Mouse (Mus musculus) yolk sac, embryonic 10.5 days (tissue): ENCODE measurements around the gene Nolc1.
"Not testable (repeated sequence)": the region's sequence is repeated elsewhere in the genome, so short reads cannot be mapped to it uniquely, and the experiment has no call there.

ENCODE experiments used
- DNase-seq: peaks from one replicate; pipeline ENCODE4 v3.0.0-alpha.2; 2017; ENCODE audit warnings: low spot score

The Nolc1 gene

DNA sequence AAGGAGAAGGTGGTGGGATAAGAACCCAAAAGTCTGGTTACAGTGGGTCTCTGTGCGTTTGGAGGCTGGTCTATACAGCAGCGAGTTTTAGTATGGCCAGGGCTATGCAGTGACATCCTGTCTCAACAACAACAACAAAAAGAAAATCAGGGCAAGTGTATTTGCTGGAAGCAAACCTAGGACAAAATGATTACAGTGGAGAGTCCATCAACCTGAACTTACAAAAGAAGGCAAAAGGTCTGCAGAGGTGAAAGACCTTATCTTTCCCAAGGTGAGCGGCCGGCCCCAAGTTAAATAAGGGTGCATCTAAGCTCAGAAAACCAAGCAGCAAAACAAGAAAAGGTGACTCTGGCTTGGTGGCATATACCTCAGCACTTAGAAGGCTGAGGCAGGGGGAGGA is 16.0 kb downstream of the Nolc1 start:
- DNase-seq = no peak

DNA sequence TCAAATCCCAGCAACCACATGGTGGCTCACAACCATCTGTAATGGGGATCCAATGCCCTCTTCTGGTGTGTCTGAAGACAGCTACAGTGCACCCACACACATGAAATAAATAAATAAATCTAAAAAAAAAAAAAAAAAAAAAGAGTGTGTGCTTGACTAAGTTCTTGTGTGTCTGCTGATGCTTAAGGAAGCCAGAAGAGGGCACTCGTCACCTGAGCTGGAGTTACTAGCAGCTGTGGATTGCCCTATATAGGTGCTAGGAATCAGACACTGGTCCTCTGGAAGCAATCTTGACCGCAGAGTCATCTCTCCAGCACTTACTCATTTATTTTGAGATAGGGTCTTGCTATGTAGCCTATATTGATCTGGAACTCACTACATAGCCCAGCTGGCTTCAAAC is 18.5 kb downstream of the Nolc1 start:
- no peak for DNase-seq

DNA sequence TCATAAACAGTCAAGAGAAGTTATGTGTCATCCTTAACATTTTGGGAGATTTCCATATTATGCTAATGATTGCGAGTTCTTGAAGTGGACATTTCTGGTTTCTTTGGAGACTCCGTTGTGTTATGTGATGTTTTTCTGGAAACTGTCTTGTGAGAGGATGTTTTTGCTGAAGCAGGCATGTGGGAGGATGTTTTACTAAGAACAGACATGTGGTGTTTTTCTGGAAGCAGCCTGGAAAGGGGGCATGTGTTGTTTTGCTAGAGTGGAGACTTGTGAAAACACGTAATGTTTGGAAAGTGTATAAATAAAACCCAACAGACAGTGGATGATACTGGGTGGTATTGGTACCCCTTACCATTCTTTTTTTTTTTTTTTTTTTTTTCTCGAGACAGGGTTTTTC is 19.6 kb downstream of the Nolc1 start:
- DNase-seq = no peak

DNA sequence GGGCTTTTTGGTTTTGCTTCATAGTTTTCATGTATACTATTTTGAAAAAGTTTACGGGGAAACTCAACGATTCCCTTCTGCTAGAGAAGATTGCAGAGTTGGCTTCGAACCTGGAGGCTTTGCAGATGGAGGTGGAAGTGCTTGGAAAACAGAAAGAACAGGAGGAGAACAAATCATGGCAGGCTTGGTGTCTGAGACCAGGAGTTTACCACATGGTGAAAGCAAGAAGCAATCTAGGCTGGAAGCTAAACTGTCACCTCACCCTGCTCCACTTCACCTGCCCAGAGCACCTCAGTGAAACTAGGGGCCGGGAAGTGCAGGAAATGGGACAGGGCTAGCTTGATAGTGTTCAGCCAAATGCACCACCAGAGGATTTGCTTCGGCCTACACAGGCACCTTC is 20.7 kb downstream of the Nolc1 start:
- DNase-seq = no peak

DNA sequence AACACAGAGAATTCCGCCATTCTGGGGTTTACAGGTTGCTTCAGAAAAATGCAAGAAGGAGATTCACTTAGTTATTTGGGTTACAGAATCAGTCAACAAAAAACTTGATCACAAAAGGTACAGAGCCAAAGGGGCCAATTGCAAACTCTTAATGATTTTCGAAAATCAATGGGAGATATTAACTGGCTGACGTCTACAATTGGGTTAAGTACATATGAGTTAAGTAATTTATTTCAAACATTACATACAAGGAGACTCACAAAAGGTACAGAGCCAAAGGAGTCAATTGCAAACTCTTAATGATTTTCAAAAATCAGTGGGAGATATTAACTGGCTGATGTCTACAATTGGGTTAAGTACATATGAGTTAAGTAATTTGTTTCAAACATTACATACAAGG is 23.9 kb downstream of the Nolc1 start:
- no peak for DNase-seq

DNA sequence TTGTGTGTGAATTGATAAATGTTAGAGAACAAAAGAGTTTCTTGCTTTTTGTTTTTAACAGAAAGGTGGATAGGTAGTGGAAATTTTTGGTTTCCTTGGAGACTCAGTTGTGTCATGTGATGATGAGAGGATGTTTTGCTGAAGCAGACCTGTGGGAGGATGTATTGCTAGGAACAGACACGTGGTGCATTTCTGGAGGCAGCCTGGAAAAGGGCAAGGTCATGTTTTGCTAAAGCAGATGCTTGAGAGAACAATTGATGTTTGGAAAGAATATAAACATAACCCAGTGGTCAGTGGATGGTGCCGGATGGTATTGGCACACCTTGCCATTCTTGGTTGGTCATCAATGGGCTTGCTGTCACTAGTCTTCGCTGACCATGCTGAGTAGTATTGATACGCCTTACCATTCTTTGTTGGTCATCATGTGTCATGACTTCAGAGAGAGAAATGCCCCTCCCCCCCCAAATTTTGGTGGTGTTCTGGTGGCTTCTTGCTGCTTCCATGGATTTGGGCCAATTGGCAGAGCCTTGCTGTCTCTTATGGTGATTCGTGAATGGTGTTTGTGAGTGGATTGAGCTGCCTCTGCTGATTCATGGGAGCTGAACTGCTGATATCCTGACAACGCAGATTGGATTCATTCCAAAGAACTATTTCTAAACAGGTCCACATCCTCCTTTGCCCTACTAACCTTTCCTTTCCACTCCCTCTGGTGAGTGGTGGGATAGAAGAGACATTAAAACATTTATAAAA is 27.9 kb downstream of the Nolc1 start:
- no peak for DNase-seq

DNA sequence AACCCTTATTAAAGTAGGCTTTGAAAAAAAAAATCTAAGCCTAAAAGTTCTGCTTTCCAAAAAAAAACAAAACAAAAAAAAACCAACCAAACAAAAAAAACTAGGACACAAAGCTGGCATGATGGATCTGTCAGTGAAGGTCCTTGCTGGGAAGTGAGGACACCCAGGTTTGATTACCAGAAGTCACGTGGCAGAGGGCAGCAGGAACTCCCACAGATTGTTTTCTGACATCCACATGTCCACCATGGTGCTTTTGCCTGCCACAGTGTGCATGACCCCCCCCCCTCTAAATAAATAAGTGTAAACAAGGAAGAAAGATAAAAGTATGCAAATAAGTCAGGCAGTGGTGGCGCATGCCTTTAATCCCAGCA is 28.5 kb downstream of the Nolc1 start:
- no peak for DNase-seq

DNA sequence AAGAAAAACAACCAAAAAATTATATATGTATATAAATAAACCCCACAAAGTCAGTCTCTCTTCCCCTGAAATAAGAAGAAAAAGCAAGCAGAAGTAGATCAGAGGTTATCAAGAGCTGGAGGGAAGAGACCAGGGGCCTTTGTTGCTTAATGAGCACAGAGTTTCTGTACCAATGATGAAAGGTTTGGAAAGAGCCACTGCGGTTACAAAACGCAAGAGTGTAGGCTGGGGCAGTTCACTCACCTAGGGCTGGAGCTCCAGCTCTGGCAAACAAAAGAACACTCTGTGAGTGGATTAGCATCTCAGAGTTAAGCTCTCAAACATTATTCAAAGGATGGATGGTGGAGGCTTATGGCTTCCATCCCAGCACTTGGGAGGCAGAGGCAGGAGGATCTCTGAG is 34.6 kb downstream of the Nolc1 start:
- no peak for DNase-seq

DNA sequence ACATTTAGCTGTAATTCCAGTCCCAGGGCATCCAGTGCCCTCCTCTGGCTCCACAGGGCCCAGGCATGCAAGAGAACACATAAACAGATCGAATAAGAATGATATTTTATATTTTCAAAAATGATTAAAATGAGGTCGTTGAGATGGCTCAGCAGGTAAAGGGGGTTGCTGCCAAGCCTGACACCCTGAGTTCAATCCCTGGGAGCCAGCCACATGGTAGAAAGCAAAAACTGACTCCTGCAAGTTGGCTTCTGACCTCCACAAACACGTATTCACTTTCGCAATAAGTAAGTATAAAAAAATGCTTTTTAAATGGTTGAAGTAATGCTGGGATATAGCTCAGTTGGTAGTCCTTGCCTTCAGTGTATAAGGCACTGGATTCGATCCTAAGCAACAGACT is 35.1 kb downstream of the Nolc1 start:
- DNase-seq = no peak

DNA sequence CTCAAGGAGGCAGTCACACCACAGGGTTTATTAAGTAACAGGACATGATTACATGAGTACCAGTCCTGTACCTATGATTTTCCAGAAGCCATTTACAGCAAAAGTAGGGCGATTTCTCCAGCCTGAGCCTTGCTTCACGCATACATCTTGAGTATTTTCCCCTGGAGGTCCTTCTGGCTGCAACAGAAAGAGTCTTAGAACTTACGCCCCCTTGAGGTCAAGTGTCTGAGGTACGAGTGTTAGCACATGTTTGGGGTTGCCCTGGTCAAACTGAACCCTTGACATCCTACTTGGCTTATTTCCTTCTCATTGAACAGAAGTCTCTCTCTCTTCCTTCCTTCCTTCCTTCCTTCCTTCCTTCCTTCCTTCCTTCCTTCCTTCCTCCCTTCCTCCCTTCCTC is 39.0 kb downstream of the Nolc1 start:
- DNase-seq = no peak

DNA sequence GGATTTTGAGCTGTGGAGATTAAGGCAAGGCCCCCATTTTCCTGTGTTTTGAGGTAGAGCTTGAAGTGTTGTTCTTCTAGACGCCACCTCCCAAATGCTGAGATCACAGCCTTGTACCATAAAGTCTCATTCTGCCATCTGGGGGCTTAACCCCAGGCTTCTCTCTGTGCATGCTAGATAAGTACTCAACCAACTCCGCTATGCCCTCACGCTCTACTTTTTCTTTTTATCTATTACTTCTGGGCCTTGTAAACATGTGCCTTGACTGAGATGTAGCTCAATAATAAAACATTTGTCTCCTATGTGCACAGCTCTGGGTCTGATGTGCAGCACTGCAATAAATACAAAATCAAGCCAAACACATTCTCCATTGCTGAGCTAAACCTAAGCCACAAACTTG is 43.8 kb downstream of the Nolc1 start:
- DNase-seq = no peak

DNA sequence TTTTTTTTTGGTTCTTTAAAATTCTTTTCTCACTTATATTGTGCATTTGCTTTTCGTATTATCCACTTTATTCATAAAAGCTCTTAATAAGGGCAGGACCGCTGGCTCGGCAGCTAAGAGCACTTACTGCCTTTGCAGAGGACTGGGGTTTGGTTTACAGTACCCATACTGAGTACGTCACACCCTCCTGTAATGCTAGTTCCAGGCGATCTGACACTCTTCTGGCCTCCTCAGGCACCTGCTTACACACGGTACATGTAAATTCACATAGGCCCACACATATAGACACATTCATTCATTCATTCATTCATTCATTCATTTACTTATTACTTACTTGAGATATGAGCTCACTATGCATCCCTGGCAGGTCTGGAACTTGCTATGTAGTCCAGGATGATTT is 45.2 kb downstream of the Nolc1 start:
- no peak for DNase-seq

DNA sequence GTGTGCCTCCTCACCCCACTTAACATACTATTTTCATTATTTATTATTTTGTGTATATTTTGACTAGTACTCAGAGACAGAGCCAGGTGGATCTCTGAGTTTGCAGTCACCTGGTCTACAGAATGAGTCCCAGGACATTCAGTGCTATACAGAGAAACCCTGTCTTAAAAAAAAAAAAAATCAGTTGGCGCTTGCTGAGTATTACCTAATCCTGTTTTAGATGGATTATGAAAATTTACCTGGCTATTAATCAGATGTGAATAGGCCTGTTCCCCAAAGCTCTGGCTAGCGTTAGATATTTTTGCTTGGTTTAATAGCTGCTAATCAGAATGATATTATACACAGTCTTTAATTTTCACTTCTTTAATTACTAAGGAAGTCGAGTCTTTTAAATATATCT is 48.2 kb downstream of the Nolc1 start:
- DNase-seq = no peak

DNA sequence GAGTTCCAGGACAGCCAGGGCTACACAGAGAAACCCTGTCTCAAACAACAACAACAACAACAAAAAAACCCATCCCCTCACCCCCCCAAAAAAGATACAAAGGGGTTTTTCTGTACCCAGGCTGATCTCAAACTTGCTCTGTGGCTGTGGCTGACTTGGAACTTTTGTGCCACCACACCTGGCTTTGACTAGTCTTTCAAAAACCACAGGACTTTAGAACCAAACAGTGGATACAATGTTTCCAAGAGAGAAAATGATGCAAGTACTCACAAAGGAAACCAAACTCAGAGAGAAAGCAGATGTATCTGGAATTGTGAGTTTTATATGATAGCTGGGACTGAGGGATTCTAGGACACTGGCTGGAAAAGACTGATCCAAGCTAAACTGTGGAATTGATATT is 49.0 kb downstream of the Nolc1 start:
- no peak for DNase-seq

DNA sequence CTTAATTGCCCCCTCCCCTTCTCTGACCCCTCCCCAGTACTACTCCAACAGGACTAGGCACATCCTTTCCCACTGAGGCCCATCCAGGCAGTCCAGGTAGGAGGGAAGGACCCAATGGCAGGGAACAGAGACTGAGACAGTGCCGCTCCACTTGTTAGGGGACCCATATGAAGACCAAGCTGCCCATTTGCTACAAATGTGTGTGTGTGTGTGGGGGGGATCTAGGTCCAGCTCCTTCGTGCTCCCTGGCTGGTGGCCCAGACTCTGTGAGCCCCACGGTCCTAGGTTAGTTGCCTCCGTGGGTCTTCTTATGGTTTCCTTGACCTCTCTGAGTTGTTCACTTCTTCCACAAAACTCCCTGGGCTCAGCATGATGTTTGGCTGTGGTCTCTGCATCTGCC is 50.6 kb downstream of the Nolc1 start:
- no peak for DNase-seq

DNA sequence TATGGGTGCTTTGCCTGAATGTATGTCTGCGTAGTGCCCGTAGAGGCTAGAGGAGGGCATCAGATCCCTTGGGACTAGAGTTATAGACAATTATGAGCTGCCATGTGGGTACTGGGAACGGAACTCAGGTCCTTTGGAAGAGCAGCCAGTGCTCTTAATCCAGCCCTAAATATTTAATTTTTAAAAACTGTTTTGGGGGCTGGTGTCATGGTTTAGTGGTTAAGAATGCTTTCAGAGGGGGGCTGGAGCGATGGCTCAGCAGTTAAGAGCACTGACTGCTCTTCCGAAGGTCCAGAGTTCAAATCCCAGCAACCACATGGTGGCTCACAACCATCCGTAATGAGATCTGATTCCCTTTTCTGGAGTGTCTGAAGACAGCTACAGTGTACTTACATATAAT is 54.1 kb downstream of the Nolc1 start:
- DNase-seq = not testable (repeated sequence)

DNA sequence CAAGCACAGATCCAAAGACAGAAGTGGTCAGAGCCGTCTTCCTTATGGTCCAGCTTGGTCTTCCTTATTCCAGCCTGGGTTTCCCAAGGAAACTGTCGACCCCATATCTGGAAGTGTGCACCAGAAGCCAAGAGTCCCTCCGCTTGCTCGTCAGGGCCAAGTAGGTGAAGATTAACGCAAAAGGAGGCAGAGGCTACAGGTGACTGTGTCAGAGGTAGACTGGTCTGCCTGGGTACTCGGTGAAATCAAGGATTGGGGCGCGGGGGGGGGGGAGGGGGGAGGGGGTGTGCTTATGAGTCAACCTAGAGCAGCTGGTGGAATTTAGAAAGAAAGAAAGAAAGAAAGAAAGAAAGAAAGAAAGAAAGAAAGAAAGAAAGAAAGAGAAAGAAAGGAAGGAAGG is 55.6 kb downstream of the Nolc1 start:
- no peak for DNase-seq

DNA sequence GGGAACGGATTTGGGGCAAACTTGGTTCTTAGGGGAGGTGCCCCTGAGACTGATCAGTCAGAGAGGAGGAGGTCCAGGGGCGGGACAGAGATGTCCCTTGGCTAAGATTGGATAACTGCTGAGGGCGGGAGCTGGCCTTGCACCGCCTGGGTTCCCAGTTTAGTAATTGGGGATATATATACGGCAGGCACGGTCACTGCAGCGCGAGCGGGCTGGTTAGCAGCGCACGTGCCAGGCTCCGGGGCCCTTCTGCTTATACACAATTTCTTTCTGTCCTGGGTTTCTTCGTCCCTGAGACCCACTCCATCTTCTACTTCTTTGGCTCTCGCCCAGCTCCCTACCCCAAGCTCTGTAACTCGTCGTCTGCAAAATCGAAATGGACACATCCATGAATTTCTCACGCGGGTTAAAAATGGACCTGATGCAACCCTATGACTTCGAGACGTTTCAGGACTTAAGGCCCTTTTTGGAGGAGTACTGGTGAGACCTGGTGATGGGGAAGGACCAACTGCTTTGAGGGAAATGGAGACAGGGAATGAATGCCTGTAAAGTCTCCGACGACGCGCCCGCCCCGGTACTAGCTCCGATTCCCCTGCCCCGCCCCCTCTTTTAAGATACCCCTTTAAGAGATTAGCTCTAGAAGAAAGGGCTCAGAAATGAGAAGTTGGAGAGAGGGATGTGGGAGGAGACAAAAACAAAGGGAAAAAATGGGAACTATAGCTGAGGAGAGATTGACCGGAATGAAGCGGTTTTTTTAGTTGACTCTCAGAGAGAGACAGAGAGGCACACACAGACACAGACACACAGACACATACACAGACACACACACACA is 56.2 kb downstream of the Nolc1 start, which contains the start of gene Elovl3:
Gene Elovl3, plus strand, starts transcription at position 204 of the 832 bp plus-strand sequence.
- DNase-seq = no peak

DNA sequence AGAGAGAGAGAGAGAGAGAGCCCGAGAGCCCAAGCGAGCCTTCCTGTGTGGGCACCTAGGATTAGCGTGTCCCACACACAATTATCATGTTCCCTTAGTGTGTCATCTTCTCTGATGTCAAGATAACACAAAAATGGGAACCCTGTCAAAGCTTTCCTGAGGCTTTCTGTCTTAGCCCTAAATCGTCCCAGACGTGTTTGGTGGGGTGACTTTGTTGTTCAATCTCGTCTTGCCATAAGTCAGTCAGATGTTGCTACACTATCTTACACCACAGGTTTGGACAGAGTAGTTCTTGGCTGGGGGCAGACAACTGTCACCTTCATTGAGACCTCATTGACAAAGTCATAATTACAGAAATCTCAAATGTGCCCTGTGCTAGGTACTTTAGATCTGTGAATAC is 56.9 kb downstream of the Nolc1 start:
- DNase-seq = no peak
